Mouse (Mus musculus) cerebellum, adult 2 months (tissue): Measurements from ENCODE around the gene Acbd6.

Experiments used
- CTCF ChIP-seq: fragments of 200-500 bp; IDR thresholded peaks from 2 replicates; pipeline ENCODE4 v1.5.1; 2011; ENCODE audit warnings: low read depth, mild to moderate bottlenecking, control low read depth, low read length, moderate library complexity, borderline replicate concordance; ENCODE audit not compliant: insufficient read depth
- POLR2A ChIP-seq: fragments of 200-500 bp; IDR thresholded peaks from 2 replicates; pipeline ENCODE4 v1.6.1; 2011; ENCODE audit warnings: low read length, control low read depth, borderline replicate concordance; ENCODE audit not compliant: insufficient read depth

- TF ChIP-seq POLR2A (no peak), CTCF (no peak)
Measured at GRCm38 (mm10) chr1:155560021-155560420, 2.1 kb downstream of the Acbd6 start.
